Mouse (Mus musculus) megakaryocyte, embryonic 14.5 days (primary cell): ENCODE data around the gene Stradb.

Experiments
- FLI1 ChIP-seq: IDR thresholded peaks from 2 replicates; pipeline ENCODE4 v1.6.1; 2012; ENCODE audit warnings: low read length, inconsistent platforms, mixed read lengths
- GATA1 ChIP-seq: IDR thresholded peaks from 3 replicates; pipeline ENCODE4 v1.6.1; 2012; ENCODE audit warnings: mixed read lengths, low read length, inconsistent platforms, borderline replicate concordance

DNA sequence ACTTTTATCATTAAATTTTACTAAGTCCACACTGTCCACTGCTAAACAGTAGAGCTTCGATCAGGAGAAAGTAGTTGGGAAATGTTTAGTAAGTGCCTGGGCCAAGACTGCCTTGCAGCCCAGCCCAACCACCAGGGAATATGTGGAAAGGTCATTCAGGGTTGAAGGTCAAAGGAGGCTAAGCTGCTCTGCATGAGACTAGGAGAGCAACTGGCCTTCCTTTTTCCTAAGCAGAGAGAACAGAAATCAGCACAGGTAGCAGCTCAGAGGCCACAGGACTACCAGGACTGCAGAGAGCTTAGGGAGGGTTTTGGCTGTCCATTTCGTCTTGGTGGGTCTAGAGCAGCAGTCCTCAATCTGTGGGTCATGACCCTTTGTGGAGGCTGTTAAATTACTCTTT, 15.4 kb upstream of the Stradb start:
- TF ChIP-seq GATA1 (no peak), FLI1 (no peak)
